Mouse (Mus musculus) kidney, embryonic 16.5 days (tissue): ENCODE results near the gene Lyrm7. TPM values are rescaled to one million over a fixed set of nuclear protein-coding genes. Genes with fewer than 3 reads are reported as not detected.

Experiments used
- ATAC-seq: fragments of 200-750 bp; cut with Nextera tagmentation; 2 replicates; pipeline ENCODE4 v1.8.0; 2017; ENCODE audit warnings: moderate TSS enrichment; ENCODE audit not compliant: low FRiP score, low TSS enrichment
- H3K27ac ChIP-seq: fragments of 300-500 bp; sonication (generic); 2 replicates; pipeline ENCODE4 v1.5.1; 2014; ENCODE audit warnings: low read length
- H3K27me3 ChIP-seq: fragments of 300-500 bp; sonication (generic); 2 replicates; pipeline ENCODE4 v1.6.1; 2014; ENCODE audit warnings: low read length, control low read depth, mixed read lengths; ENCODE audit not compliant: insufficient read depth
- H3K36me3 ChIP-seq: fragments of 300-500 bp; sonication (generic); 2 replicates; pipeline ENCODE4 v1.6.1; 2014; ENCODE audit warnings: low read length, control low read depth, mixed read lengths; ENCODE audit not compliant: insufficient read depth
- H3K4me1 ChIP-seq: fragments of 300-500 bp; sonication (generic); 2 replicates; pipeline ENCODE4 v1.6.1; 2014; ENCODE audit warnings: low read length, control low read depth, mixed read lengths; ENCODE audit not compliant: insufficient read depth
- H3K4me2 ChIP-seq: fragments of 300-500 bp; sonication (generic); replicated peaks from 2 replicates; pipeline ENCODE4 v1.6.1; 2014; ENCODE audit warnings: low read depth, low read length
- H3K4me3 ChIP-seq: fragments of 300-500 bp; sonication (generic); 2 replicates; pipeline ENCODE4 v1.5.1; 2014; ENCODE audit warnings: mild to moderate bottlenecking, low read length
- H3K9ac ChIP-seq: fragments of 300-500 bp; sonication (generic); replicated peaks from 2 replicates; pipeline ENCODE4 v1.6.1; 2014; ENCODE audit warnings: low read length
- H3K9me3 ChIP-seq: fragments of 300-500 bp; sonication (generic); 2 replicates; pipeline ENCODE4 v1.6.1; 2016; ENCODE audit warnings: low read length, control low read depth
- WGBS: fragments of 180-500 bp; shearing (Covaris S2); extraction: QIAGEN DNeasy Blood & Tissue Kit; methylation state at CpG from one replicate; pipeline ENCODE4 v1.1.7; 2014; 5-methylcytosine and 5-hydroxymethylcytosine counted together
- polyA plus RNA-seq: library from polyadenylated mRNA; unstranded; fragments of >200 nt; fragmentation: Nextera tagmentation; extraction: Ambion mirVana; gene quantifications from 2 replicates; pipeline ENCODE4 v1.2.1, GENCODE M21; 2015

The Lyrm7 gene
- polyA plus RNA-seq, 1 experiment from 2014 or later = 9.2 TPM

GRCm38 (mm10) chr11:54851656-54852055 is 9.1 kb downstream of the Lyrm7 start:
- no peak for ATAC-seq
- Histone ChIP-seq H3K27me3 (no peaks in the 10 kb centered on the region), H3K9me3 (no peaks in the 10 kb centered on the region), H3K4me1 (0 out of 2 replicates have a peak, but pooled peaks cover 2% of the 10 kb centered on the region), H3K36me3 (no peaks in the 10 kb centered on the region), H3K27ac (no peak overlapping the region), H3K4me2 (no peak overlapping the region), H3K9ac (no peak overlapping the region), H3K4me3 (no peak overlapping the region)
- 92% methylated on average over 12 of the region's 12 CpGs for WGBS

DNA sequence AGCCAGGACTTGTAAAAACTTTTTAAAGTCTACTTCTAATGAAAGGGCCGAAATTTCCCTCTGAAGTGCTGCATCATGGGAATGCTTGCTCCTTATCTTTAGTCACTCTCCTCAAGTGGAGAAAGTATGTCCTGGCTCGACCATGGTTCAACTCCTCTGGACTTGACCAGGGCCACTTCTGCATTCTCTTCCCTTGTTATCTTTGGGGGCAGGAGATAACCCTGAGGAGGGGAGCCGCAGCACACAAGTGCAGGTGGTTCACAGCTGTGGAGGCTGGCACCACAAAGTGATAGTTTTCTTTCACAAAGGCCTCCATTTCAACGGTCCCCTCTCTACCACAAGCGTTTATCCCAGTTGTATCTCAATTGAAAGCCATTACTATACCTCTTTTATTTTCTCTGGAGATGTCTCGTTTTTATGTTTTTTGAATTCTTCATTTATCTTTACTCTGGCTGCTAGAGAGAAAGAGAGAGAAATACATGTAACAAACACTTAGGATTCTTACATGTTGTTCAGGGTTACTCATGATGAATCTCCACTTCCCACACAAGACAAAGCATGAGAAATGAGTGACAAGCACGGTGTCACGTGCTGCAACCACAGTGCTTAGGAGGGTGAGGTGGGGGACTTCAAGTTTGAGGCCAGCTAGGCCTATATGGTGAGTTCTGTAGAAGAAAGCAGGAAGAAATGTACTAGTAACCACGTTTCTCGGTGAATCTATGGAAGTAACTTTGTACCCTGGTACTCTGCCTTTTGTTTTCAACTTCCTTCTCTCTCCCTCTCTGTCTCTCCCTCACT is 10.6 kb downstream of the Lyrm7 start:
- 82% methylated on average over 10 of the region's 10 CpGs for WGBS
- no peak overlapping the region for H3K4me3 ChIP-seq

GRCm38 (mm10) chr11:54845470-54846442 is 15.0 kb downstream of the Lyrm7 start:
- Histone ChIP-seq H3K27ac (no peak overlapping the region), H3K9ac (no peak overlapping the region), H3K27me3 (no peaks in the 10 kb centered on the region), H3K9me3 (no peaks in the 10 kb centered on the region), H3K36me3 (no peaks in the 10 kb centered on the region), H3K4me2 (no peak overlapping the region), H3K4me3 (no peak overlapping the region), H3K4me1 (0 out of 2 replicates have a peak, but pooled peaks cover 2% of the 10 kb centered on the region)
- no peak for ATAC-seq
- WGBS = 62% methylated on average over 8 of the region's 8 CpGs

More for the DNA sequence above, 10.6 kb downstream of the Lyrm7 start:
- H3K4me1 ChIP-seq = 0 out of 2 replicates have a peak, but pooled peaks cover 2% of the 10 kb centered on the region
- no peak overlapping the region for H3K4me2 ChIP-seq
- H3K36me3 ChIP-seq = no peaks in the 10 kb centered on the region
- H3K9ac ChIP-seq = no peak overlapping the region
- H3K9me3 ChIP-seq = no peaks in the 10 kb centered on the region
- H3K27ac ChIP-seq = no peak overlapping the region
- no peaks in the 10 kb centered on the region for H3K27me3 ChIP-seq
- no peak for ATAC-seq

- no peaks in the 10 kb centered on the region for H3K36me3 ChIP-seq
- H3K4me3 ChIP-seq = no peak overlapping the region
- H3K9me3 ChIP-seq = no peaks in the 10 kb centered on the region
- 78% methylated on average over 5 of the region's 5 CpGs for WGBS
- no peak for ATAC-seq
- H3K4me2 ChIP-seq = no peak overlapping the region
- 0 out of 2 replicates have a peak, but pooled peaks cover 2% of the 10 kb centered on the region for H3K4me1 ChIP-seq
- no peak overlapping the region for H3K27ac ChIP-seq
- H3K27me3 ChIP-seq = no peaks in the 10 kb centered on the region
- no peak overlapping the region for H3K9ac ChIP-seq
These were observed 15.8 kb downstream of the Lyrm7 start for GRCm38 (mm10) chr11:54844959-54845358.

DNA sequence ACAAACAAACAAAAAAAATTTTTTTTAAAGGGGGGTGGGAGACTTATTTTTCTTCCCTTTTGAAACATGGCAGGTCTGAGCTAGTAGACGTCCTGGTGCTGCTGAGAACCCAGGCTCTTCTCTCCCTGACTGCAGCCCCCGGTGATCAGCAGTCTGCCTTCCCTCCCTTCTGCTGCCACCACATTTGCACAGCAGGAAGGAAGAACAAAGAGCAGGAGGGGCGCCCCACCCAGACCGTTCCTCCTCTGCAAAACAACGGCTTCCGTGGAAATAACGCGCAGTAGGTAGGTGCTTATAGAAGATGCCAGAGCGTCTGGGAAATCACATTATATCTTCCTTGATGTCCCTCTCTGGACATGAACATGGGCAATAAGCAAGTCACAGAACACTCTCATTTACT is 16.3 kb downstream of the Lyrm7 start:
- Histone ChIP-seq H3K27ac (no peak overlapping the region), H3K4me2 (no peak overlapping the region), H3K4me1 (0 out of 2 replicates have a peak, but pooled peaks cover 2% of the 10 kb centered on the region), H3K9ac (no peak overlapping the region), H3K27me3 (no peaks in the 10 kb centered on the region), H3K4me3 (no peak overlapping the region), H3K36me3 (no peaks in the 10 kb centered on the region), H3K9me3 (no peaks in the 10 kb centered on the region)
- no peak for ATAC-seq
- 57% methylated on average over 9 of the region's 9 CpGs for whole genome bisulfite sequencing

- H3K9ac ChIP-seq = no peak overlapping the region
- H3K27me3 ChIP-seq = no peaks in the 10 kb centered on the region
- no peak for ATAC-seq
- H3K4me2 ChIP-seq = no peak overlapping the region
- 92% methylated on average over 11 of the region's 11 CpGs for WGBS
- H3K27ac ChIP-seq = no peak overlapping the region
- no peak overlapping the region for H3K4me3 ChIP-seq
- no peaks in the 10 kb centered on the region for H3K4me1 ChIP-seq
- no peaks in the 10 kb centered on the region for H3K9me3 ChIP-seq
- H3K36me3 ChIP-seq = no peaks in the 10 kb centered on the region
These were observed 19.8 kb downstream of the Lyrm7 start for GRCm38 (mm10) chr11:54840891-54841290.

DNA sequence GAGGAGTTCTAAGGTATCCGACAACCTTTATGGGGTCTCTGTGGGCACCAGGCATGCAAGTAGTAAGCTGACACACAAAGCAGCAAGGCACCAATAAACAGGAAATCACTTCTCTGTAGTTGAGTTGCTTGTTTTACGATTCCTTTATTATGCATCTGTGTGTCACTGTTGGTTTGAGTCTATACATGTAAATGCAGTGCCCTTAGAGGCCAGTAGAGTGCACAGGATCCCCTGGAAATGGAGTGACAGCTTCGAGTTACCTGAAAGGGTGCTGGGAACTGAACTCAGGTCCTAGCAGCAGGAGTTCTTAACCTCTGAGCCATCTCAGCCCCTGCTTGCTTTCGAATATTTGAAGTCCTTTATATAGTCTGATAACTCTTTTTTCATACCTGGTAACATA is 21.0 kb downstream of the Lyrm7 start:
- no peak overlapping the region for H3K4me3 ChIP-seq
- H3K27ac ChIP-seq = no peak overlapping the region
- H3K4me1 ChIP-seq = no peaks in the 10 kb centered on the region
- 85% methylated on average over 4 of the region's 4 CpGs for WGBS
- no peaks in the 10 kb centered on the region for H3K27me3 ChIP-seq
- no peak overlapping the region for H3K9ac ChIP-seq
- no peak overlapping the region for H3K4me2 ChIP-seq
- no peaks in the 10 kb centered on the region for H3K9me3 ChIP-seq
- H3K36me3 ChIP-seq = no peaks in the 10 kb centered on the region
- no peak for ATAC-seq

DNA sequence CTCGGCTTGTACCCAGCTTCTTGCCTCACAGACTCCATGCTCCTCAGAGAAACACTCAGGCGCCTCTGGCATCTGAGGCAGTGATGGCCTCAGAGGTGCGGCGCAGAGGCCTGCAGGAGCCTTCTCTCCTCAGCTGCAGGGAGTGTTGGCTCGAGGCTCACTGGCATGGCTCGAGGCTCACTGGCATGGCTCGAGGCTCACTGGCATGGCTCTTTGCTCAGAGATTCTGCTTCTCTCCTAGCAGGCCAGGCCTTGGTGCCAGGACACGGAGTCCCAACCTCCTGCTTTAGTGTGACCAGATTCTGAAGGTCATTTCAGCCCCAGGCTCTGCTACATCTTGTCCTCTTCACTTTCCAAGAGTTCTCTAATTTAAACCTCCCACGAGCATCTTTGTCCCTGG is 24.6 kb downstream of the Lyrm7 start:
- H3K36me3 ChIP-seq = no peaks in the 10 kb centered on the region
- no peak overlapping the region for H3K4me2 ChIP-seq
- no peaks in the 10 kb centered on the region for H3K9me3 ChIP-seq
- no peaks in the 10 kb centered on the region for H3K4me1 ChIP-seq
- 76% methylated on average over 9 of the region's 9 CpGs for WGBS
- H3K4me3 ChIP-seq = no peak overlapping the region
- no peak for ATAC-seq
- H3K27ac ChIP-seq = no peak overlapping the region
- H3K9ac ChIP-seq = no peak overlapping the region
- H3K27me3 ChIP-seq = no peaks in the 10 kb centered on the region

GRCm38 (mm10) chr11:54834596-54834995 is 26.1 kb downstream of the Lyrm7 start:
- Histone ChIP-seq H3K27me3 (no peaks in the 10 kb centered on the region), H3K4me1 (no peaks in the 10 kb centered on the region), H3K9me3 (no peaks in the 10 kb centered on the region), H3K36me3 (no peaks in the 10 kb centered on the region), H3K4me3 (no peak overlapping the region), H3K4me2 (no peak overlapping the region), H3K9ac (no peak overlapping the region), H3K27ac (no peak overlapping the region)
- no peak for ATAC-seq
- 68% methylated on average over 2 of the region's 2 CpGs for WGBS
